Mouse (Mus musculus) heart, adult 2 months (tissue): ENCODE measurements at regions not wholly inside any gene's neighbourhood (a gene's known extent, or its start where the extent isn't known, plus 50 kb on each side); places are given as distances from the start of the nearest gene placed in this dataset.

Source experiments
- DNase-seq, 2 experiments: peaks; one replicate each; pipeline ENCODE4 v3.0.0; 2021
- H3K27ac ChIP-seq: fragments of 200-600 bp; 2 replicates; pipeline ENCODE4 v1.8.1; 2022
- H3K27me3 ChIP-seq: fragments of 200-500 bp; 2 replicates; pipeline ENCODE4 v1.6.1; 2012; ENCODE audit warnings: mild to moderate bottlenecking, low read length, inconsistent platforms, mixed read lengths; ENCODE audit not compliant: control insufficient read depth, insufficient read depth
- H3K36me3 ChIP-seq: fragments of 200-500 bp; 2 replicates; pipeline ENCODE4 v1.6.1; 2012; ENCODE audit warnings: low read length, inconsistent platforms; ENCODE audit not compliant: control insufficient read depth, insufficient read depth
- H3K4me1 ChIP-seq: fragments of 200-500 bp; 2 replicates; pipeline ENCODE4 v1.6.1; 2011; ENCODE audit warnings: low read length; ENCODE audit not compliant: control insufficient read depth, insufficient read depth
- H3K4me3 ChIP-seq: fragments of 200-600 bp; 2 replicates; pipeline ENCODE4 v1.8.1; 2022
- H3K79me2 ChIP-seq: fragments of 200-500 bp; replicated peaks from 2 replicates; pipeline ENCODE4 v1.6.1; 2012; ENCODE audit warnings: mild to moderate bottlenecking, inconsistent platforms, low read length, moderate library complexity, mixed read lengths; ENCODE audit not compliant: control insufficient read depth, insufficient read depth
- H3K9ac ChIP-seq: fragments of 200-500 bp; 2 replicates; pipeline ENCODE4 v1.6.1; 2012; ENCODE audit warnings: low read depth, mild to moderate bottlenecking, control low read depth, inconsistent platforms, low read length, mixed read lengths
- CTCF ChIP-seq: fragments of 200-600 bp; IDR thresholded peaks from 2 replicates; pipeline ENCODE4 v1.8.1; 2022; ENCODE audit warnings: antibody characterized with exemption, mild to moderate bottlenecking, moderate library complexity
- EP300 ChIP-seq: fragments of 200-500 bp; IDR thresholded peaks from 2 replicates; pipeline ENCODE4 v1.6.1; 2011; ENCODE audit warnings: low read depth, low read length, control low read depth; ENCODE audit not compliant: insufficient read depth
- POLR2A ChIP-seq: fragments of 200-500 bp; IDR thresholded peaks from 2 replicates; pipeline ENCODE4 v1.6.1; 2011; ENCODE audit warnings: mild to moderate bottlenecking, low read depth, low read length, control low read depth; ENCODE audit not compliant: insufficient read depth
- WGBS: fragments of 180-500 bp; shearing (Covaris S2); methylation state at CpG from one replicate; pipeline ENCODE4 v1.1.7; 2018; 5-methylcytosine and 5-hydroxymethylcytosine counted together
- intact Hi-C: fragments of 180-260 bp; cut with DNase I; formaldehyde crosslinking; loops from one replicate; pipeline ENCODE4 v1.15.1; 2025

DNA sequence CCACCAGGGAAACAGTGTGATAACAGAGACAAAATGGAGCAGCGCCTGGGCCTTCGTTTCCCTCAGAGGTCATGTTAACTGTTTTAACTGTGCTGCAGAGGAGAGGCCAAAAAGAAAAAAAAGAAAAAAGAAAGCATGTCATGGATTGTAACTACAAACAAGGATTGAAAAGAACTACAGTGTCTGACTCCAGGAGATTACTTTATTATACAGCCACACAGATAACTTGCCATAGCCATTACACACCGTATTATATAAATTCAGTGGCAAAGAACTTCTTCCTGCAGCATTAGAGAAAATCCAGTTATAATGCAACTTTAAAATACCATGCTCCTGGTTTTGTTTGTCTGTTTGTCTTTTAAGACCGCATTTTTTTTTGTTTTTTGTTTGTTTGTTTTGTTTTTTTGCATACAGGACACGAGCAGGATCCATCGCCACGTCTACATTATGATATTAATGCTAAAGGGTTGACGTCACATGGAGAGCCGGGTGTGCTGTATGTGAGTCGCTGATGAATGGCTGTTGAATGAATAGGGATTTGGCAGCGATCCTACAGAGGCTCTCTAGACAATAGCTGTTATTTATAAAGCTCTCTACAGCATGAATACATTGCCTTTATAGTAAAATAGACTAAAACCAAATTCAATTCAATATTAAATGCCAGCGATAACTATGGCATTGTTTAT, 126.4 kb upstream of the Ift57 start:
- H3K27me3 ChIP-seq, result no peaks in the 10 kb centered on the region
- no peak overlapping the region for H3K9ac ChIP-seq
- no peak overlapping the region for H3K27ac ChIP-seq
- no peaks in the 10 kb centered on the region for H3K36me3 ChIP-seq
- intact Hi-C loops, result no loop called here
- no peaks in the 10 kb centered on the region for H3K79me2 ChIP-seq
- H3K4me3 ChIP-seq, result no peak overlapping the region
- no peak for DNase-seq
- TF ChIP-seq EP300 (no peak), CTCF (no peak), POLR2A (no peak)
- no peaks in the 10 kb centered on the region for H3K4me1 ChIP-seq
- WGBS, result 53% methylated on average over 12 of the region's 12 CpGs

DNA sequence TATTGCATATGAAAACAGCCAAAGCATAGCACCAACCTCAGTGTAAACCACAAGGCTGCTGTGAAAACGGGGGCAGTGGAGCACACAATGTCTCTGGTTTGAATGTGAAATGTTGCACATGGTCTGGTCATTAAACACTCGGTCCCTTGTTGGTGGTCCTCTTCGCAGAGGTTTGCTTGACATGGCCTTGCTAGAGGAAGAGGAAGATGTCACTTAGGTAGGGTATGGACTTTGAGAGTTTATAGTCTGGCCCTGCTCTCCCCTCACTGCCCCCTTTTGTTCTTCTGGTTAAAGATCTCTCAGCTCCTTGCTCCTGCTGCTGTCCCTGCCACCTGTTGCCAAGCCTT, 125.9 kb upstream of the Ift57 start:
- no peak overlapping the region for H3K9ac ChIP-seq
- no peak overlapping the region for H3K27ac ChIP-seq
- intact Hi-C loops, result no loop called here
- no peaks in the 10 kb centered on the region for H3K36me3 ChIP-seq
- H3K4me3 ChIP-seq, result no peak overlapping the region
- 74% methylated on average over 3 of the region's 3 CpGs for WGBS
- no peaks in the 10 kb centered on the region for H3K4me1 ChIP-seq
- no peaks in the 10 kb centered on the region for H3K27me3 ChIP-seq
- no peaks in the 10 kb centered on the region for H3K79me2 ChIP-seq
- TF ChIP-seq CTCF, result no peak
- TF ChIP-seq POLR2A, result no peak
- TF ChIP-seq EP300, result no peak
- DNase-seq, result no peak

DNA sequence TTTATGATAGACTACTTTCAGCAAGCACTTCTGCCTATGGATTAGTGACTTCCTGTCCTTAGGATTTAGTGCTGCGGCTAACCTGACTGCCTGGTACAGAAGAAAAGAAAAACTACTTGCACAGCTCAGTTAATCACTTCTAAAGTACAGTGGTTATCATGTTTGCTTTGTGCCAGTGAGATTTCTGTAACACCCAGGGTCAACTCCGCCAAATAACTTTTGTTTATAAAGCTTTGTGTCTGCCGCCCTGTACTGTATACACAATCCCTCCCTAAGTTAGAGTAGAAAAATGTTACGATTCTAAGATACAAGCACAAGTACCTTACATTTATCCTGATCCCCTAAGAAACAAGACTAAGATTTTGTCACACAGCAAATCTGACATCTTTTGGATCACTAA, 120.1 kb upstream of the Ift57 start:
- intact Hi-C loops, result no loop called here
- Histone ChIP-seq H3K4me3 (no peak overlapping the region), H3K9ac (no peak overlapping the region), H3K27ac (no peak overlapping the region), H3K27me3 (no peaks in the 10 kb centered on the region), H3K36me3 (no peaks in the 10 kb centered on the region), H3K4me1 (no peaks in the 10 kb centered on the region), H3K79me2 (no peaks in the 10 kb centered on the region)
- WGBS, result 91% methylated on average over 4 of the region's 4 CpGs
- no peak for TF ChIP-seq EP300
- no peak for TF ChIP-seq POLR2A
- TF ChIP-seq CTCF, result no peak
- no peak for DNase-seq

DNA sequence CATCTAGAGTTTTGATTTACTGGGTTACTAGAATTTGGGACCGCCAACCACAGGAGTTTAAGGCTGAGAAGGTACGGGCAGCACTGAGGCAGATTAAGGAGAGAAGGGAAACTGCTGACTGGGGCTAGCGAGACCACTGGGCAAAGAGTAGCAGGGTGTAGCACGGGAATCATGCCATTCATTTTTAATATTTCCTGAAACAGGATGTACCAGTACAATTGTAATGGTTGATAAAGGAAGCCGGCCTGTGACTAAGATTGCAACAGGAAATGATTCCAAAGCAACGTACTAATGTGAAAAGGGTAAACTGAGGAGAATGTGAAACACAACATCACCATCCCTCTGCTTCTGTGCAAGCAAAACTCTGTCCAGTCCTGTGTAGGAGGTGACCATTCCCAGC, 118.3 kb upstream of the Ift57 start:
- peak overlapping the region; percentile 38 for H3K27ac ChIP-seq

DNA sequence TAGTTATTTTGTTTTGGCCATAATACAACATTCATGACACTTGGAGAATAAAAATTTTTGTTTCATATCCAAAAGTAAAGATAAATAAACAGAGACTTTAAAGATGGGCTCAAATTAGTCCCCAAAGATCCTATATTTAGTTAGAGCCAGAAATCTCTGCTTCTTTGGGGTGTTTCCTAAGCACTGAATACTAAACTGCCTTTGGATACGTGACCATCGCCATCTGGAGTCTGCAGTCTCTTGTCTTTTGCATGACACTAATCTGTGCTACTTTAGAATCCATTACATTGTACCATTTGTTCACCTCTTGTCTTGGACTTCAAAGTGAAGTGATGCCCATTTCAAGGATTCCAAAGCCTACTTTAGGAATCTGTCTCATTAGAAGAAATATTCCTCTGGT, 92.5 kb upstream of the Ift57 start:
- Histone ChIP-seq H3K4me1 (no peaks in the 10 kb centered on the region), H3K36me3 (no peaks in the 10 kb centered on the region), H3K4me3 (no peak overlapping the region), H3K27ac (no peak overlapping the region), H3K9ac (no peak overlapping the region), H3K79me2 (no peaks in the 10 kb centered on the region), H3K27me3 (no peaks in the 10 kb centered on the region)
- intact Hi-C loops, result no loop called here
- 74% methylated on average over 2 of the region's 2 CpGs for WGBS
- DNase-seq, result no peak
- TF ChIP-seq CTCF (no peak), EP300 (no peak), POLR2A (no peak)

More for the DNA sequence above, 118.3 kb upstream of the Ift57 start:
- Histone ChIP-seq H3K9ac (no peak overlapping the region), H3K27me3 (no peaks in the 10 kb centered on the region), H3K4me1 (no peaks in the 10 kb centered on the region), H3K4me3 (no peak overlapping the region), H3K79me2 (no peaks in the 10 kb centered on the region), H3K36me3 (no peaks in the 10 kb centered on the region)
- intact Hi-C loops, result loop anchor here (5.0 kb wide), 1 partner anchor 48 kb away; no protein-coding TSS in a partner anchor
- DNase-seq, result peak in 1 of 2 experiments; percentile 15
- TF ChIP-seq EP300 (no peak), CTCF (no peak), POLR2A (no peak)
- WGBS, result 58% methylated on average over 6 of the region's 6 CpGs

DNA sequence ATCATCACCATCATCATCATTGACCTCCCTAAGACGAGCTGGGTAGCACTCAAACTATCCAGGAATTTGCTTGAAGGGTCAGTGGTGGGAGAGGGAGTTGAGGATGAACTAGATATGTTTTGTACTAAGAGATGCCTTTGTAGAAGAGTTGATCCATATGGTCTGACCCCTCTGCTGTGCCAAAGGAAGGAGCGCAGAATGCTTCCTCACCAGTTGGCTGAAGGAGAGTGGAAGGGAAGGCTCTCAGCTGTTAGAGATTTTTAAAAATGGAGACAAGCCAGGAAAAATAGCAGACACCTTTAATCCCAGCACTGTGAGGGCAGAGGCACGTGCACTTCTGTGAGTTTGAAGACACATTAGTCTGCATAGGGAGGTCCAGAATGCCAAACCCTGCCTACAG, 84.2 kb upstream of the Ift57 start:
- WGBS, result 79% methylated on average over 3 of the region's 3 CpGs
- Histone ChIP-seq H3K4me1 (no peaks in the 10 kb centered on the region), H3K36me3 (no peaks in the 10 kb centered on the region), H3K4me3 (no peak overlapping the region), H3K9ac (no peak overlapping the region), H3K79me2 (no peaks in the 10 kb centered on the region), H3K27me3 (no peaks in the 10 kb centered on the region), H3K27ac (no peak overlapping the region)
- no peak for TF ChIP-seq EP300
- TF ChIP-seq CTCF, result no peak
- TF ChIP-seq POLR2A, result no peak
- DNase-seq, result no peak
- intact Hi-C loops, result no loop called here
